Mouse (Mus musculus) effector memory CD4-positive, alpha-beta T cell, adult 7 months (primary cell): Measurements from ENCODE around the gene Gm10282. TPM values are rescaled to one million over a fixed set of nuclear protein-coding genes. Genes with fewer than 3 reads are reported as not detected.

ENCODE experiments used
- polyA plus RNA-seq: library from polyadenylated mRNA; unstranded; fragments of 100-300 nt; shearing (Covaris generic); gene quantifications from one replicate; pipeline ENCODE4 v1.2.1, GENCODE M21; 2017

The Gm10282 gene
- 3.0 TPM for polyA plus RNA-seq

DNA sequence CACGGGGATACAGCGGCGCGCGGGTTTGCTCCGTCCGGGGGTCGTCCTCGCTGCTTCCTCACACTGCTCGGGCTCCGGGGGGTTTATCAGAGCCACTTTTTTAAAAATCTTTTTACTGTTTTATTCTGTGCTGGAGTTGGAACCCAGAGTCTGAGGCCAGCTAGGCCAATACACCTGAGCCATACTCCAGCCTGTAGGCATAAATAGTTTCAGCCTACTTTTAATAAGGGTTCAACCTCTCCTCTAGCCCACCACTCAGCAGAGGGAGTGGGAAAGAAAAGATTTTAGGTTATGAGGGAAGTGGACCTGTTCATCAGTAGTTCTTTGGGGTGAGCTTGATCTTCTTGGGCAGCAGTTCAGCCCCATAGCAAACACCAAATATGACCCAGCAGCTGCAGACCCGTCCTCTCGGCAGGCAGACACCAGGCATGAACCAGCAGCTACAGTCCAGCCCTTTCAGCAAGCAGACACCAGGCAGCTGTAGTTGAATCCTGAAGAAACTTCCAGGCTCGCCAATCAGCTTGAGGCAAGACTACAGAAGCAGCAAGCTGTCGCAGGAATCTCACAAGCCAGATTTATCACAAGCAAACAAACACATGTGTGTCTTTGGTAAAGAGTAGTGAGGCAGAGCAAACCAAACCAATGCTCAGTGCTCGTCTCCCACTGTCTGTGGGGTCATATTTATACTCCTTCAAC lies at the start of gene Gm10282:
TSS of gene Gm10282 (minus strand) at position 51 of the 696 bp plus-strand sequence.

GRCm38 (mm10) chr8:72318801-72319322 lies 13.8 kb upstream of the Gm10282 start, which contains the start of gene Klf2:
TSS of gene Klf2 (plus strand) at chr8:72319033.

Other genes with a start within 250 kb of the Gm10282 start
- gene Olfr373, start 222.1 kb downstream of the Gm10282 start, polyA plus RNA-seq, result 0.77 TPM
- not detected for gene Olfr374, start 198.2 kb downstream of the Gm10282 start, polyA plus RNA-seq
- 615 TPM for gene Tpm4, start 170.3 kb downstream of the Gm10282 start, polyA plus RNA-seq
- gene Rab8a, start 144.1 kb downstream of the Gm10282 start, polyA plus RNA-seq, result 294 TPM
- gene Hsh2d, start 115.6 kb downstream of the Gm10282 start, polyA plus RNA-seq, result 9.4 TPM
- 0.48 TPM for gene Cib3, start 92.4 kb downstream of the Gm10282 start, polyA plus RNA-seq
- not detected for gene Gm11034, start 91.6 kb downstream of the Gm10282 start, polyA plus RNA-seq
- gene Fam32a, start 85.5 kb downstream of the Gm10282 start, polyA plus RNA-seq, result 88.0 TPM
- gene Ap1m1, start 65.2 kb downstream of the Gm10282 start, polyA plus RNA-seq, result 159 TPM
- gene Klf2, start 13.8 kb upstream of the Gm10282 start, polyA plus RNA-seq, result 922 TPM
- 37.0 TPM for gene Eps15l1, start 116.2 kb upstream of the Gm10282 start, polyA plus RNA-seq
- gene Calr3, start 138.6 kb upstream of the Gm10282 start, polyA plus RNA-seq, result 0.35 TPM
- gene 1700030K09Rik, start 138.6 kb upstream of the Gm10282 start, polyA plus RNA-seq, result 5.0 TPM
- 70.8 TPM for gene Cherp, start 170.0 kb upstream of the Gm10282 start, polyA plus RNA-seq
- 166 TPM for gene Slc35e1, start 187.4 kb upstream of the Gm10282 start, polyA plus RNA-seq
- gene Med26, start 243.0 kb upstream of the Gm10282 start, polyA plus RNA-seq, result 18.8 TPM